In genomic region chr7:141016707-141017697, GRCm38 (mm10) we compare ENCODE assay signal across 21 mouse cellular contexts. TPM values are rescaled to one million over a fixed set of nuclear protein-coding genes. Genes with fewer than 3 reads are reported as not detected.
DNase-seq lines count a peak whose midpoint lies in the region; ATAC-seq and TF ChIP-seq lines count a peak whose summit lies in the region.
"Had no signal": no experiment of that assay in that cellular context is flagged by ENCODE, and none has a peak within 500 bp of the region (broad histone marks: within the 10 kb centered on the region; RNA-seq: fewer than 3 reads in every experiment).

No protein-coding gene starts in this region.

- H3K27ac ChIP-seq in liver, embryonic 16.5 days (ENCODE audit: low read length): peak overlapping the region; percentile 42
- no peak overlapping the region for H3K27ac ChIP-seq in liver, embryonic 12.5 days
- peak overlapping the region; percentile 56 for H3K27ac ChIP-seq in liver, postnatal 0 days (ENCODE audit: low read depth)
- H3K27ac ChIP-seq in small intestine, adult 2 months (ENCODE audit: insufficient read depth, low read depth, low read length): peak overlapping the region; percentile 37
- no peak overlapping the region for H3K27ac ChIP-seq in forebrain, embryonic 13.5 days
- H3K27ac ChIP-seq: forebrain, embryonic 15.5 days; heart, embryonic 13.5 days; left cerebral cortex, adult 2 months; limb, embryonic 12.5 days had no signal

- H3K9me3 ChIP-seq in liver, embryonic 16.5 days (replicated peaks; ENCODE audit: control insufficient read depth, low read length): no peaks in the 10 kb centered on the region
- H3K9me3 ChIP-seq in liver, embryonic 12.5 days (replicated peaks): no peaks in the 10 kb centered on the region
- no peaks in the 10 kb centered on the region for H3K9me3 ChIP-seq in liver, postnatal 0 days (ENCODE audit: low read length)
- H3K9me3 ChIP-seq in forebrain, embryonic 13.5 days (replicated peaks): no peaks in the 10 kb centered on the region
- H3K9me3 ChIP-seq: forebrain, embryonic 15.5 days; heart, embryonic 13.5 days; limb, embryonic 12.5 days had no signal

- H3K4me3 ChIP-seq in liver, embryonic 16.5 days (ENCODE audit: low read depth, low read length): no peak overlapping the region
- no peak overlapping the region for H3K4me3 ChIP-seq in liver, embryonic 12.5 days
- H3K4me3 ChIP-seq in liver, postnatal 0 days (ENCODE audit: low read depth, low read length): peak overlapping the region; percentile 39
- H3K4me3 ChIP-seq in small intestine, adult 2 months (ENCODE audit: low read depth, low read length): no peak overlapping the region
- H3K4me3 ChIP-seq in forebrain, embryonic 13.5 days: no peak overlapping the region
- H3K4me3 ChIP-seq: forebrain, embryonic 15.5 days; heart, embryonic 13.5 days; left cerebral cortex, adult 2 months; limb, embryonic 12.5 days had no signal

- no peak for TF ChIP-seq POLR2A in small intestine, adult 2 months (IDR thresholded peaks at IDR 0.05; ENCODE audit: low read depth, low read length)

- no peak for TF ChIP-seq CTCF in liver, postnatal 0 days (IDR thresholded peaks at IDR 0.05; ENCODE audit: low read depth)
- TF ChIP-seq CTCF in small intestine, adult 2 months (IDR thresholded peaks at IDR 0.05; ENCODE audit: extremely low read depth, insufficient read length, insufficient replicate concordance, low read depth, low read length): no peak

- no peak for TF ChIP-seq EP300 in liver, postnatal 0 days (IDR thresholded peaks at IDR 0.05; ENCODE audit: low read depth)

- H3K9ac ChIP-seq in liver, embryonic 16.5 days (ENCODE audit: low read depth, low read length): no peak overlapping the region
- H3K9ac ChIP-seq in liver, embryonic 12.5 days: no peak overlapping the region
- no peak overlapping the region for H3K9ac ChIP-seq in liver, postnatal 0 days (replicated peaks)
- no peak overlapping the region for H3K9ac ChIP-seq in forebrain, embryonic 13.5 days
- H3K9ac ChIP-seq: forebrain, embryonic 15.5 days; heart, embryonic 13.5 days; limb, embryonic 12.5 days had no signal

- WGBS in liver, embryonic 16.5 days (ENCODE audit: insufficient replicate concordance): 64% methylated on average over 10 of the region's 10 CpGs
- 69% methylated on average over 10 of the region's 10 CpGs for WGBS in liver, embryonic 12.5 days (ENCODE audit: insufficient replicate concordance)
- 66% methylated on average over 10 of the region's 10 CpGs for WGBS in liver, postnatal 0 days (ENCODE audit: insufficient replicate concordance)
- 82% methylated on average over 10 of the region's 10 CpGs for WGBS in small intestine, adult 2 months
- 90% methylated on average over 10 of the region's 10 CpGs for WGBS in forebrain, embryonic 13.5 days

- H3K4me2 ChIP-seq in liver, embryonic 16.5 days (ENCODE audit: low read depth, low read length): no peak overlapping the region
- H3K4me2 ChIP-seq in liver, embryonic 12.5 days: no peak overlapping the region
- H3K4me2 ChIP-seq in liver, postnatal 0 days (ENCODE audit: low read depth, low read length): peak overlapping the region; percentile 35; the same call in 1 of the 2 replicates
- H3K4me2 ChIP-seq in forebrain, embryonic 13.5 days: no peak overlapping the region
- H3K4me2 ChIP-seq: forebrain, embryonic 15.5 days; heart, embryonic 13.5 days; limb, embryonic 12.5 days had no signal

- peaks cover 1% of the 10 kb centered on the region; the same call in 1 of the 2 replicates for H3K4me1 ChIP-seq in liver, embryonic 16.5 days (ENCODE audit: control insufficient read depth, low read depth, low read length)
- peaks cover 8% of the 10 kb centered on the region for H3K4me1 ChIP-seq in liver, embryonic 12.5 days
- peaks cover 8% of the 10 kb centered on the region for H3K4me1 ChIP-seq in liver, postnatal 0 days (ENCODE audit: insufficient read depth)
- H3K4me1 ChIP-seq in small intestine, adult 2 months (ENCODE audit: control insufficient read depth, insufficient read depth, insufficient read length, low read length): 0 out of 2 replicates have a peak, but pooled peaks cover 2% of the 10 kb centered on the region
- H3K4me1 ChIP-seq in forebrain, embryonic 13.5 days: no peaks in the 10 kb centered on the region
- H3K4me1 ChIP-seq: forebrain, embryonic 15.5 days; heart, embryonic 13.5 days; limb, embryonic 12.5 days had no signal

- ATAC-seq in liver, embryonic 16.5 days (ENCODE audit: low read depth): 0 out of 2 replicates have a peak, but pooled peaks have one; percentile 17
- no peak for ATAC-seq in liver, embryonic 12.5 days
- ATAC-seq in liver, postnatal 0 days: peak; percentile 50
- ATAC-seq in forebrain, embryonic 13.5 days: no peak
- ATAC-seq: forebrain, embryonic 15.5 days had no signal

- no peaks in the 10 kb centered on the region for H3K27me3 ChIP-seq in liver, embryonic 16.5 days (ENCODE audit: control insufficient read depth, insufficient read depth, low read depth, low read length)
- H3K27me3 ChIP-seq in liver, embryonic 12.5 days (replicated peaks): no peaks in the 10 kb centered on the region
- no peaks in the 10 kb centered on the region for H3K27me3 ChIP-seq in liver, postnatal 0 days (ENCODE audit: insufficient read depth, low read length)
- no peaks in the 10 kb centered on the region for H3K27me3 ChIP-seq in small intestine, adult 2 months (ENCODE audit: control insufficient read depth, insufficient read depth, low read length)
- H3K27me3 ChIP-seq in forebrain, embryonic 13.5 days: no peaks in the 10 kb centered on the region
- H3K27me3 ChIP-seq: forebrain, embryonic 15.5 days; heart, embryonic 13.5 days; limb, embryonic 12.5 days had no signal

- H3K36me3 ChIP-seq in liver, embryonic 16.5 days (ENCODE audit: control insufficient read depth, insufficient read depth): no peaks in the 10 kb centered on the region
- H3K36me3 ChIP-seq in liver, embryonic 12.5 days: no peaks in the 10 kb centered on the region
- H3K36me3 ChIP-seq in liver, postnatal 0 days (replicated peaks; ENCODE audit: insufficient read depth, low read length): no peaks in the 10 kb centered on the region
- no peaks in the 10 kb centered on the region for H3K36me3 ChIP-seq in small intestine, adult 2 months (ENCODE audit: control insufficient read depth, insufficient read depth, low read length)
- H3K36me3 ChIP-seq in forebrain, embryonic 13.5 days (ENCODE audit: poor library complexity, severe bottlenecking): no peaks in the 10 kb centered on the region
- H3K36me3 ChIP-seq: forebrain, embryonic 15.5 days; heart, embryonic 13.5 days; limb, embryonic 12.5 days had no signal

- peak; percentile 73 for DNase-seq in adipocyte (ENCODE audit: low spot score)
- DNase-seq in liver, postnatal 0 days: peak; percentile 46
- no peak for DNase-seq in gastrocnemius, adult 8-10 months (ENCODE audit: low spot score in 2 of 2)
- DNase-seq: adrenal gland, postnatal 14 days; kidney, adult 18-20 months; kidney, postnatal 4 days; lung, postnatal 10 days; midbrain, embryonic 14.5 days; right cerebral cortex, adult 18-20 months had no signal

RNA-seq across cellular contexts. Expression of gene Ifitm6, which starts 0.7 kb away (rescaled TPM):
- 23.3 and 28.4 TPM in 2 replicates for polyA plus RNA-seq in liver, embryonic 16.5 days (2015; fragmentation: Nextera tagmentation; extraction: Ambion mirVana)
- polyA plus RNA-seq in liver, embryonic 12.5 days (2016; fragmentation: Nextera tagmentation; extraction: Ambion mirVana): 1.4 and 2.7 TPM in 2 replicates
- polyA plus RNA-seq in liver, postnatal 0 days (2015; fragmentation: Nextera tagmentation; extraction: Ambion mirVana): 53.6 and 54.4 TPM in 2 replicates
- 2.5 and 3.1 TPM in 2 replicates for polyA plus RNA-seq in small intestine, adult 2 months (2012; rRNA removed)
- not detected in 2 replicates for polyA plus RNA-seq in forebrain, embryonic 13.5 days (2015; fragmentation: Nextera tagmentation; extraction: Ambion mirVana)
- not detected for total RNA-seq in gastrocnemius, adult 8-10 months (2022)
- total RNA-seq: gastrocnemius, adult 18-20 months had no signal
- polyA plus RNA-seq: forebrain, embryonic 15.5 days; hindbrain, embryonic 11.5 days; limb, embryonic 12.5 days had no signal

RNA-seq across cellular contexts. Expression of gene Ifitm3, which starts 6.4 kb away (rescaled TPM):
- polyA plus RNA-seq in liver, embryonic 16.5 days (2015; fragmentation: Nextera tagmentation; extraction: Ambion mirVana): 68.0 and 76.2 TPM in 2 replicates
- 35.7 TPM in 2 replicates for polyA plus RNA-seq in liver, embryonic 12.5 days (2016; fragmentation: Nextera tagmentation; extraction: Ambion mirVana)
- 295 and 298 TPM in 2 replicates for polyA plus RNA-seq in liver, postnatal 0 days (2015; fragmentation: Nextera tagmentation; extraction: Ambion mirVana)
- 101 and 147 TPM in 2 replicates for polyA plus RNA-seq in small intestine, adult 2 months (2012; rRNA removed)
- polyA plus RNA-seq in forebrain, embryonic 13.5 days (2015; fragmentation: Nextera tagmentation; extraction: Ambion mirVana): 12.7 and 18.1 TPM in 2 replicates
- 10 to 100 TPM; 20.8 to 38.8 (median 27.1) TPM for total RNA-seq in gastrocnemius, adult 8-10 months (2022)

RNA-seq across cellular contexts. Expression of gene Gm17387, which starts 11.9 kb away (rescaled TPM):
- polyA plus RNA-seq in liver, embryonic 16.5 days (2015; fragmentation: Nextera tagmentation; extraction: Ambion mirVana): not detected in 2 replicates
- polyA plus RNA-seq in liver, embryonic 12.5 days (2016; fragmentation: Nextera tagmentation; extraction: Ambion mirVana): not detected in 2 replicates
- not detected in 2 replicates for polyA plus RNA-seq in liver, postnatal 0 days (2015; fragmentation: Nextera tagmentation; extraction: Ambion mirVana)
- polyA plus RNA-seq in small intestine, adult 2 months (2012; rRNA removed): not detected in 2 replicates
- not detected in 2 replicates for polyA plus RNA-seq in forebrain, embryonic 13.5 days (2015; fragmentation: Nextera tagmentation; extraction: Ambion mirVana)
- not detected for total RNA-seq in gastrocnemius, adult 8-10 months (2022)
- total RNA-seq: adrenal gland, postnatal 14 days; gastrocnemius, adult 18-20 months; left cerebral cortex, adult 2 months had no signal
- polyA plus RNA-seq: forebrain, embryonic 15.5 days; heart, embryonic 13.5 days; hindbrain, embryonic 11.5 days; limb, embryonic 12.5 days; midbrain, embryonic 14.5 days; neural tube, embryonic 14.5 days; thymus, postnatal 0 days had no signal

RNA-seq across cellular contexts. Expression of gene B4galnt4, which starts 43.9 kb away (rescaled TPM):
- polyA plus RNA-seq in liver, embryonic 16.5 days (2015; fragmentation: Nextera tagmentation; extraction: Ambion mirVana): 0.35 and 0.37 TPM in 2 replicates
- polyA plus RNA-seq in liver, embryonic 12.5 days (2016; fragmentation: Nextera tagmentation; extraction: Ambion mirVana): 1.9 and 2.3 TPM in 2 replicates
- 0.15 and 0.34 TPM in 2 replicates for polyA plus RNA-seq in liver, postnatal 0 days (2015; fragmentation: Nextera tagmentation; extraction: Ambion mirVana)
- polyA plus RNA-seq in small intestine, adult 2 months (2012; rRNA removed): 5.4 and 15.8 TPM in 2 replicates
- 33.0 and 34.7 TPM in 2 replicates for polyA plus RNA-seq in forebrain, embryonic 13.5 days (2015; fragmentation: Nextera tagmentation; extraction: Ambion mirVana)
- total RNA-seq in gastrocnemius, adult 8-10 months (2022): under 1 TPM in 2 of 4 experiments, not detected in 2; 0.20 to 0.59 TPM
- total RNA-seq: gastrocnemius, adult 18-20 months had no signal

RNA-seq across cellular contexts. Expression of gene Ifitm1, which starts 50.0 kb away (rescaled TPM):
- 15.2 and 15.4 TPM in 2 replicates for polyA plus RNA-seq in liver, embryonic 16.5 days (2015; fragmentation: Nextera tagmentation; extraction: Ambion mirVana)
- polyA plus RNA-seq in liver, embryonic 12.5 days (2016; fragmentation: Nextera tagmentation; extraction: Ambion mirVana): 19.5 and 23.4 TPM in 2 replicates
- 33.4 and 38.6 TPM in 2 replicates for polyA plus RNA-seq in liver, postnatal 0 days (2015; fragmentation: Nextera tagmentation; extraction: Ambion mirVana)
- polyA plus RNA-seq in small intestine, adult 2 months (2012; rRNA removed): 107 and 120 TPM in 2 replicates
- polyA plus RNA-seq in forebrain, embryonic 13.5 days (2015; fragmentation: Nextera tagmentation; extraction: Ambion mirVana): 2.7 and 4.8 TPM in 2 replicates
- total RNA-seq in gastrocnemius, adult 8-10 months (2022): under 1 TPM; 0.34 to 0.99 (median 0.77) TPM

Comparison
In these comparisons a context has a peak if more than half of its experiments do, and no peak if none do; other contexts are left out.
1. ATAC-seq: peak in liver, embryonic 16.5 days (single experiment) and liver, postnatal 0 days (single experiment); none in liver, embryonic 12.5 days (single experiment) and forebrain, embryonic 13.5 days (single experiment).
2. H3K27ac ChIP-seq: peak in liver, embryonic 16.5 days (single experiment), liver, postnatal 0 days (single experiment) and small intestine, adult 2 months (single experiment); none in liver, embryonic 12.5 days (single experiment) and forebrain, embryonic 13.5 days (single experiment).
3. DNase-seq: peak in adipocyte (single experiment) and liver, postnatal 0 days (single experiment); none in gastrocnemius, adult 8-10 months (0 of 2).